In the genomic region with DNA sequence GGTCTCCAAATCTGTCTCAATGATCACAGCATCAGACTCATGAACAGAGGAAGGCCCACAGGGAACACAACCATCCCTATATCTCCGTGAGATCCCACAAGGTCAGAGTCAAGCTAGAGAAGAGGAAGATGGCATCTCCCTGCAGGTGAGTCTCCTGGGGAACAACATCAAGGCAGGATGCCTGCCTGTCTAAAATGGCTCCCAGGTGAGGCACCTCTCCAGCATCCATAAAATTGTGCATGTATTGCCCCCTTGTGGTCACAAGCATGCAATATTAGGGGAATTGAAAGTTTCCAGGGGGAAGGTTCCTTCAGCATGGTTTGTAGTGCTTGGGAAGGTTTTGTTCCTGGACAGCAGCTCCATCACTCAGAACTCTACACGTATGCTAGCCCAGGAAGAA, we compare ENCODE assay signal across 12 mouse cellular contexts. TPM values are rescaled to one million over a fixed set of nuclear protein-coding genes. Genes with fewer than 3 reads are reported as not detected.
DNase-seq lines count a peak whose midpoint lies in the region; ATAC-seq and TF ChIP-seq lines count a peak whose summit lies in the region.
"Had no signal": no experiment of that assay in that cellular context is flagged by ENCODE, and none has a peak within 500 bp of the region (broad histone marks: within the 10 kb centered on the region; RNA-seq: fewer than 3 reads in every experiment).

No protein-coding gene starts in this region.

- H3K4me3 ChIP-seq in intestine, postnatal 0 days (ENCODE audit: low read depth, low read length): no peak overlapping the region
- no peak overlapping the region for H3K4me3 ChIP-seq in intestine, embryonic 15.5 days (replicated peaks)
- no peak overlapping the region for H3K4me3 ChIP-seq in embryonic facial prominence, embryonic 10.5 days
- H3K4me3 ChIP-seq: erythroblast, embryonic 14.5 days; megakaryocyte, embryonic 14.5 days had no signal

- H3K27ac ChIP-seq in intestine, postnatal 0 days (ENCODE audit: low read depth, low read length): no peak overlapping the region
- no peak overlapping the region for H3K27ac ChIP-seq in intestine, embryonic 15.5 days
- no peak overlapping the region for H3K27ac ChIP-seq in embryonic facial prominence, embryonic 10.5 days (replicated peaks)

- TF ChIP-seq CTCF in intestine, postnatal 0 days (IDR thresholded peaks at IDR 0.05; ENCODE audit: low read depth): peak; percentile 69

- H3K9me3 ChIP-seq in intestine, postnatal 0 days (ENCODE audit: control insufficient read depth): no peaks in the 10 kb centered on the region
- no peaks in the 10 kb centered on the region for H3K9me3 ChIP-seq in intestine, embryonic 15.5 days
- no peaks in the 10 kb centered on the region for H3K9me3 ChIP-seq in embryonic facial prominence, embryonic 10.5 days
- H3K9me3 ChIP-seq: megakaryocyte, embryonic 14.5 days had no signal

- no peak for ATAC-seq in intestine, postnatal 0 days
- ATAC-seq in intestine, embryonic 15.5 days: no peak

- H3K4me1 ChIP-seq in intestine, postnatal 0 days (replicated peaks; ENCODE audit: control insufficient read depth, insufficient read depth, low read length): no peaks in the 10 kb centered on the region
- no peaks in the 10 kb centered on the region for H3K4me1 ChIP-seq in intestine, embryonic 15.5 days (replicated peaks)
- no peaks in the 10 kb centered on the region; the same call in 1 of the 2 replicates for H3K4me1 ChIP-seq in embryonic facial prominence, embryonic 10.5 days
- H3K4me1 ChIP-seq: megakaryocyte, embryonic 14.5 days had no signal

- no peak overlapping the region for H3K9ac ChIP-seq in intestine, postnatal 0 days (ENCODE audit: low read depth, low read length)
- no peak overlapping the region for H3K9ac ChIP-seq in intestine, embryonic 15.5 days

- H3K27me3 ChIP-seq in intestine, postnatal 0 days (replicated peaks; ENCODE audit: control insufficient read depth, insufficient read depth, low read length): no peaks in the 10 kb centered on the region
- no peaks in the 10 kb centered on the region for H3K27me3 ChIP-seq in intestine, embryonic 15.5 days (replicated peaks)
- no peaks in the 10 kb centered on the region for H3K27me3 ChIP-seq in embryonic facial prominence, embryonic 10.5 days (replicated peaks; ENCODE audit: low read depth, poor library complexity, severe bottlenecking)

- peak; percentile 20 for DNase-seq in 416B (ENCODE audit: low read depth)
- peak; percentile 68 for DNase-seq in ES-CJ7 (ENCODE audit: low read depth, low spot score)
- DNase-seq in embryonic facial prominence, embryonic 10.5 days (ENCODE audit: low spot score): peak; percentile 31
- DNase-seq in adrenal gland, postnatal 14 days: no peak
- no peak for DNase-seq in thymus, postnatal 14 days
- DNase-seq in spleen, postnatal 14 days (ENCODE audit: low spot score in 2 of 2): no peak
- DNase-seq: cerebellum, adult 11-12 months; spleen, adult 18-20 months had no signal

- H3K4me2 ChIP-seq in intestine, postnatal 0 days (replicated peaks; ENCODE audit: low read depth): no peak overlapping the region
- H3K4me2 ChIP-seq in intestine, embryonic 15.5 days (replicated peaks): no peak overlapping the region

- 72% methylated on average over 2 of the region's 2 CpGs for WGBS in intestine, postnatal 0 days
- 63% methylated on average over 2 of the region's 2 CpGs for WGBS in intestine, embryonic 15.5 days
- WGBS in embryonic facial prominence, embryonic 10.5 days: 58% methylated on average over 2 of the region's 2 CpGs

- H3K36me3 ChIP-seq in intestine, postnatal 0 days (ENCODE audit: control insufficient read depth, insufficient read depth): no peaks in the 10 kb centered on the region
- no peaks in the 10 kb centered on the region for H3K36me3 ChIP-seq in intestine, embryonic 15.5 days
- H3K36me3 ChIP-seq in embryonic facial prominence, embryonic 10.5 days (replicated peaks): no peaks in the 10 kb centered on the region

RNA-seq across cellular contexts. Expression of gene S1pr3, which starts 26.0 kb away (rescaled TPM):
- 10.5 and 11.8 TPM in 2 replicates for polyA plus RNA-seq in intestine, postnatal 0 days (2015; fragmentation: Nextera tagmentation; extraction: Ambion mirVana)
- 42.3 and 46.6 TPM in 2 replicates for polyA plus RNA-seq in intestine, embryonic 15.5 days (2015; fragmentation: Nextera tagmentation; extraction: Ambion mirVana)
- 50.4 and 67.6 TPM in 2 replicates for polyA plus RNA-seq in embryonic facial prominence, embryonic 10.5 days (2016; fragmentation: Nextera tagmentation; extraction: Ambion mirVana)
- 14.6 and 21.0 TPM in 2 replicates for total RNA-seq in adrenal gland, postnatal 14 days (2021)

Comparison
In these comparisons a context has a peak if more than half of its experiments do, and no peak if none do; other contexts are left out.
1. DNase-seq: peak in 416B (single experiment), ES-CJ7 (single experiment) and embryonic facial prominence, embryonic 10.5 days (single experiment); none in adrenal gland, postnatal 14 days (single experiment), thymus, postnatal 14 days (single experiment) and spleen, postnatal 14 days (0 of 2).